Mouse (Mus musculus) MEL (cell line): ENCODE results near the gene Hoxa9. TPM values are rescaled to one million over a fixed set of nuclear protein-coding genes. Genes with fewer than 3 reads are reported as not detected.

Experiments
- DNase-seq: peaks from one replicate; pipeline ENCODE4 v3.0.0; 2011; ENCODE audit warnings: low read depth, low spot score
- H3K27ac ChIP-seq: 2 replicates; pipeline ENCODE4 v1.5.1; 2012; ENCODE audit warnings: low read depth, mild to moderate bottlenecking, control low read depth, low read length, moderate library complexity; ENCODE audit not compliant: control insufficient read depth
- H3K27me3 ChIP-seq, 2 experiments: fragments of 150-350 bp in 1 of 2; sonication (generic) in 1 of 2; 2 replicates each; pipeline ENCODE4 v1.6.1; 2012; ENCODE audit warnings: low read length in 2 of 2, mild to moderate bottlenecking in 2 of 2, improper control_type of control experiment in 1 of 2, moderate library complexity in 1 of 2; ENCODE audit not compliant: insufficient read depth in 2 of 2, control insufficient read depth in 1 of 2
- H3K36me3 ChIP-seq, 2 experiments: 2 replicates each; pipeline ENCODE4 v1.6.1; 2012 to 2014; ENCODE audit warnings: low read length in 2 of 2, improper control_type of control experiment in 1 of 2, inconsistent platforms in 1 of 2, mild to moderate bottlenecking in 1 of 2; ENCODE audit not compliant: insufficient read depth in 2 of 2, control insufficient read depth in 1 of 2
- H3K4me1 ChIP-seq, 2 experiments: fragments of 150-350 bp in 1 of 2; sonication (generic) in 1 of 2; 2 replicates each; pipeline ENCODE4 v1.6.1; 2012; ENCODE audit warnings: low read length in 2 of 2, improper control_type of control experiment in 1 of 2, mild to moderate bottlenecking in 1 of 2; ENCODE audit not compliant: insufficient read depth in 2 of 2, control insufficient read depth in 1 of 2
- H3K4me3 ChIP-seq, 2 experiments: fragments of 150-350 bp in 1 of 2; sonication (generic) in 1 of 2; 2 replicates each; pipeline ENCODE4 v1.5.1; 2012; ENCODE audit warnings: low read depth in 2 of 2, low read length in 2 of 2, mild to moderate bottlenecking in 2 of 2, moderate library complexity in 2 of 2, control low read depth in 1 of 2, improper control_type of control experiment in 1 of 2; ENCODE audit not compliant: control insufficient read depth in 1 of 2, insufficient read depth in 1 of 2
- H3K79me2 ChIP-seq: 2 replicates; pipeline ENCODE4 v1.6.1; 2012; ENCODE audit warnings: mild to moderate bottlenecking, low read length, moderate library complexity; ENCODE audit not compliant: control insufficient read depth, poor library complexity, insufficient read depth
- H3K9ac ChIP-seq: 2 replicates; pipeline ENCODE4 v1.6.1; 2012; ENCODE audit warnings: low read depth, mild to moderate bottlenecking, control low read depth, low read length, moderate library complexity; ENCODE audit not compliant: control insufficient read depth, poor library complexity, severe bottlenecking
- H3K9me3 ChIP-seq: fragments of 150-350 bp; sonication (generic); replicated peaks from 2 replicates; pipeline ENCODE4 v1.6.1; 2012; ENCODE audit warnings: mild to moderate bottlenecking, low read length, improper control_type of control experiment, moderate library complexity; ENCODE audit not compliant: insufficient read depth
- CHD2 ChIP-seq: IDR thresholded peaks from 2 replicates; pipeline ENCODE4 v1.6.1; 2011; ENCODE audit warnings: low read length, improper control_type of control experiment
- CTCF ChIP-seq, 3 experiments: IDR thresholded peaks in 2 of 3; conservative IDR thresholded peaks in 1 of 3; 2 replicates each; pipeline ENCODE4 v1.5.1; 2011 to 2012; ENCODE audit warnings: low read length in 3 of 3, low read depth in 2 of 3, mild to moderate bottlenecking in 2 of 3, improper control_type of control experiment in 1 of 3, inconsistent platforms in 1 of 3, mixed read lengths in 1 of 3, moderate library complexity in 1 of 3; ENCODE audit not compliant: control insufficient read depth in 1 of 3, insufficient read depth in 1 of 3, poor library complexity in 1 of 3, severe bottlenecking in 1 of 3
- EP300 ChIP-seq, 2 experiments: IDR thresholded peaks; 2 replicates each; pipeline ENCODE4 v1.6.1; 2011; ENCODE audit warnings: improper control_type of control experiment in 2 of 2, low read length in 2 of 2, low read depth in 1 of 2, mild to moderate bottlenecking in 1 of 2
- GABPA ChIP-seq: IDR thresholded peaks from 2 replicates; pipeline ENCODE4 v1.6.1; 2012; ENCODE audit warnings: low read depth, mild to moderate bottlenecking, inconsistent platforms, low read length, improper control_type of control experiment, moderate library complexity
- KAT2A ChIP-seq: conservative IDR thresholded peaks from 2 replicates; pipeline ENCODE4 v1.6.1; 2012; ENCODE audit warnings: low read depth, low read length, improper control_type of control experiment, inconsistent platforms
- MAFK ChIP-seq: IDR thresholded peaks from 2 replicates; pipeline ENCODE4 v1.6.1; 2011; ENCODE audit warnings: low read depth, mild to moderate bottlenecking, low read length, improper control_type of control experiment, borderline replicate concordance
- MAZ ChIP-seq: IDR thresholded peaks from 2 replicates; pipeline ENCODE4 v1.6.1; 2012; ENCODE audit warnings: low read depth, mild to moderate bottlenecking, inconsistent platforms, low read length, improper control_type of control experiment
- MEF2A ChIP-seq: IDR thresholded peaks from 2 replicates; pipeline ENCODE4 v1.6.1; 2014; ENCODE audit warnings: low read depth, mild to moderate bottlenecking, inconsistent platforms, low read length, improper control_type of control experiment; ENCODE audit not compliant: poor library complexity, insufficient replicate concordance, severe bottlenecking; ENCODE audit errors: extremely low read depth
- MXI1 ChIP-seq: IDR thresholded peaks from 2 replicates; pipeline ENCODE4 v1.6.1; 2011; ENCODE audit warnings: mild to moderate bottlenecking, low read depth, low read length, improper control_type of control experiment
- MYC ChIP-seq: IDR thresholded peaks from 2 replicates; pipeline ENCODE4 v1.6.1; 2011; ENCODE audit warnings: low read depth, mild to moderate bottlenecking, low read length, improper control_type of control experiment, moderate library complexity
- NELFE ChIP-seq: IDR thresholded peaks from 2 replicates; pipeline ENCODE4 v1.6.1; 2011; ENCODE audit warnings: low read depth, low read length, improper control_type of control experiment
- NRF1 ChIP-seq: IDR thresholded peaks from 2 replicates; pipeline ENCODE4 v1.6.1; 2014; ENCODE audit warnings: low read depth, mild to moderate bottlenecking, inconsistent platforms, low read length, improper control_type of control experiment, moderate library complexity; ENCODE audit not compliant: poor library complexity, insufficient read depth, severe bottlenecking
- RAD21 ChIP-seq: IDR thresholded peaks from 2 replicates; pipeline ENCODE4 v1.6.1; 2011; ENCODE audit warnings: mild to moderate bottlenecking, low read depth, low read length, improper control_type of control experiment
- SIN3A ChIP-seq: IDR thresholded peaks from 2 replicates; pipeline ENCODE4 v1.6.1; 2012; ENCODE audit warnings: low read length, improper control_type of control experiment, inconsistent platforms
- SMC3 ChIP-seq: IDR thresholded peaks from 2 replicates; pipeline ENCODE4 v1.6.1; 2011; ENCODE audit warnings: low read depth, low read length, improper control_type of control experiment
- TAL1 ChIP-seq: IDR thresholded peaks from 2 replicates; pipeline ENCODE4 v1.6.1; 2012; ENCODE audit warnings: mild to moderate bottlenecking, inconsistent platforms, low read length, moderate library complexity, mixed read lengths
- UBTF ChIP-seq: IDR thresholded peaks from 2 replicates; pipeline ENCODE4 v1.6.1; 2012; ENCODE audit warnings: low read depth, mild to moderate bottlenecking, inconsistent platforms, low read length, improper control_type of control experiment, moderate library complexity, borderline replicate concordance; ENCODE audit not compliant: insufficient read depth
- USF1 ChIP-seq: IDR thresholded peaks from 2 replicates; pipeline ENCODE4 v1.6.1; 2014; ENCODE audit warnings: low read depth, mild to moderate bottlenecking, inconsistent platforms, low read length, improper control_type of control experiment, moderate library complexity
- USF2 ChIP-seq, 2 experiments: IDR thresholded peaks; 2 replicates each; pipeline ENCODE4 v1.6.1; 2011 to 2012; ENCODE audit warnings: improper control_type of control experiment in 2 of 2, low read length in 2 of 2, borderline replicate concordance in 1 of 2, inconsistent platforms in 1 of 2, low read depth in 1 of 2, mild to moderate bottlenecking in 1 of 2; ENCODE audit not compliant: insufficient read depth in 1 of 2
- ZMIZ1 ChIP-seq: IDR thresholded peaks from 2 replicates; pipeline ENCODE4 v1.6.1; 2012; ENCODE audit warnings: low read depth, mild to moderate bottlenecking, inconsistent platforms, low read length, improper control_type of control experiment, moderate library complexity
- polyA plus RNA-seq, 2 experiments: library from polyadenylated mRNA; stranded (reverse) in 1 of 2; unstranded in 1 of 2; fragments of >175 nt in 1 of 2; fragments of >200 nt in 1 of 2; gene quantifications; 2 replicates each; pipeline versions ENCODE4 v1.2.1 to v1.2.4; 2012; ENCODE audit warnings: low replicate concordance in 2 of 2, low read depth in 1 of 2; ENCODE audit not compliant: insufficient read length in 2 of 2, insufficient read depth in 1 of 2, missing spikeins in 1 of 2
- total RNA-seq: library from RNA; depleted of rRNA; stranded (reverse); fragments of 300-350 nt; gene quantifications from 2 replicates; pipeline ENCODE4 v1.2.3, GENCODE M21; 2012

Gene Hoxa9
- total and polyA plus RNA-seq, 3 experiments = not detected

DNA sequence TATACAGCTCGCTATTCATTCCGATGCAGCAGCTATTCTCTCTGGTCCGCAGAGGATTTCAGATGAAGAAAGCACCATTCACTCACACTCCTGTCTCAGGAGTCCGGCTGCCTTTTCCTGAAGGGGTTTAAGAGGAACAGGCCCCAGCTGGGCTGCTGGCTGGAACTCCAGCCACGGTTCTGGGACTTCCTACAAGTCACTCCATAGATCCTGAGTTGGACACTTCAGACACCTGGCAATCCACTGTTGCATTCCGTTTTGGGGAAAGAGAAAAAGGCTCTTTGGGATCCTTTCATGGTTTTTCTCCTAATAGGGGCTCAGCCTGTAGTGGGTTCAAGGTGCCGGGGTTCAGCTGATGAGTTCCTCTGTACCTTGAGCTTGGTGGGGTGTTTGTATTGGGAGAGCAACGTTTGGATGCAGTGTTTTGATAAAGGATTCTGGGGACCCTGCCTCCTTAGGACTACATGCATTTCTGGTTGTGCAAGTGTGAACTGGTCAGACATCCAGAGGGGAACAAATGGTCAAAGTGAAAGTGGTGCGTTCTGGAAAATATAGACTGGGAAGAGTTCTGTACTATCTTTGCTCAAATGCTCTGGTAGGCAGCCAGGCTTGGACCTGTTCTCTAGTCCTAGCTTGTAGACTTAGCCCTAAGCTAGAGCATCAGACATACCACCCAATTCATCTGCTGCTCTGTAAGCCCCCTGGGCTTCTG is 31.0 kb upstream of the Hoxa9 start:
- Histone ChIP-seq H3K79me2 (no peaks in the 10 kb centered on the region), H3K27me3 (no peaks in the 10 kb centered on the region), H3K36me3 (no peaks in the 10 kb centered on the region), H3K9ac (no peak overlapping the region), H3K27ac (no peak overlapping the region), H3K9me3 (no peaks in the 10 kb centered on the region), H3K4me3 (no peak overlapping the region), H3K4me1 (no peaks in the 10 kb centered on the region)
- DNase-seq = no peak
- TF ChIP-seq UBTF (no peak), NELFE (no peak), MYC (no peak), ZMIZ1 (no peak), TAL1 (no peak), EP300 (IDR thresholded peaks at IDR 0.05; ENCODE audit: low read depth in 1 of 2, low read length in 2 of 2) (no peak), USF1 (no peak), RAD21 (no peak), NRF1 (no peak), GABPA (no peak), MAZ (no peak), MXI1 (no peak), MAFK (no peak), MEF2A (no peak), CTCF (IDR thresholded peaks at IDR 0.05 in 2 of 3, conservative IDR thresholded peaks at IDR 0.05 in 1 of 3; ENCODE audit: control insufficient read depth in 1 of 3, insufficient read depth in 1 of 3, low read depth in 2 of 3, low read length in 3 of 3, poor library complexity in 1 of 3, severe bottlenecking in 1 of 3) (no peak), SMC3 (no peak)

DNA sequence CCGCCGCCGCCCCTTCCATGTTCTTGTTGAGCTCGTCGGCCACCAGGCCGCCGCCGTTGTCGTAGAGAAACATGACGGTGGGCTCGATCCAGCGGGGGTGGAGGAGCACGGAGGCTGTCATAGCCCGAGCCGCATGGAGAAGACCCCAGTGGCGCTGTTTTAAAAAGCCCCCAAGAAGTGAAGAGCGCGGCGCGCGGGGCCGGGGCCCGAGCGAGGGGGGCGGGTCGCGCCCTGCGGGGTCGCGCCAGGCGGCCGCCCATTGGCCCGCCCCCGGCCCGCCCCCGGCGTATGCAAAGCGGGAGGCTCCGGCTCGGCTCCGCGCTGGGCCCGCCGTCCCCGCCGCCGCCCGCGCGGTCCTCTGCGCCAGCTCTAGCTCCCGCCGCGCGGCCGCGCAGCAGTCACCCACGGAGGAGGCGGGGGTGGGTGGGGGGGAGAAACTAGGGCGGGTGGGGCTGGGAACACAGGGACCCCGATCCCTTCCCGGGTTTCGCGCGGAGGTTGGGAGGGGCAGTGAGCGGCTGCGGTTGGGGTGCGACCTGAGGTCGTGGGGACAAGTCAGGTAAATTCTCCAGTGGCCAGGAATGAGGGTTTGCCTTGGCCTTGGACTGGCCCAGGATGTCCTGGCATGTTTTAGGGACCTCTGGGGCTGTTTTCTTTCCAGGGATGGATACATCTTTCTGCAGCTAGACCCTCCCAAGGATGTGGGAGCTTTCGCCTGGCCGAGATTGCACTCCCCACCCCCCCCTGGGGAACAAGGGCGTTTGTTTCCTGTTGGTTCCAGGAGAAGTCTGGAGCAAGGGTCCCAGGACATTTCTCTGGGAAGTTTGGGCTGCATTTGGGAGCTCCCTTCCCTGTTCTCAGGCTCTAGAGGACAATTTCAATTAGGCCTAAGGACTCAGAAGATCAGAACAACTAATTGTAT is 30.0 kb upstream of the Hoxa9 start, which contains the start of gene Hoxa13:
Hoxa13 (minus strand) TSS at position 227 of the 922 bp plus-strand sequence.
- no peaks in the 10 kb centered on the region for H3K9me3 ChIP-seq
- no peak within 1 kb of the TSS for H3K27ac ChIP-seq
- H3K79me2 ChIP-seq = no peaks in the 10 kb centered on the region
- TF ChIP-seq USF2 (IDR thresholded peaks at IDR 0.05; ENCODE audit: borderline replicate concordance in 1 of 2, insufficient read depth in 1 of 2, low read depth in 1 of 2, low read length in 2 of 2) = no peak
- TF ChIP-seq SIN3A = no peak
- no peak for TF ChIP-seq KAT2A
- no peak for TF ChIP-seq CHD2
- H3K36me3 ChIP-seq = no peaks in the 10 kb centered on the region
- H3K4me3 ChIP-seq = no peak within 1 kb of the TSS
- H3K9ac ChIP-seq = no peak within 1 kb of the TSS
- no peaks in the 10 kb centered on the region for H3K4me1 ChIP-seq
- H3K27me3 ChIP-seq = no peaks in the 10 kb centered on the region
- DNase-seq = no peak
